Mouse (Mus musculus) spleen, adult 2 months (tissue): ENCODE measurements around the gene Tmf1.

ENCODE experiments used
- CTCF ChIP-seq: fragments of 200-500 bp; IDR thresholded peaks from 2 replicates; pipeline ENCODE4 v1.5.1; 2011; ENCODE audit warnings: mild to moderate bottlenecking, inconsistent platforms; ENCODE audit not compliant: insufficient read depth, insufficient read length, insufficient replicate concordance; ENCODE audit errors: extremely low read depth
- POLR2A ChIP-seq: fragments of 200-500 bp; IDR thresholded peaks from 2 replicates; pipeline ENCODE4 v1.6.1; 2011; ENCODE audit warnings: low read depth, low read length, inconsistent platforms

GRCm38 (mm10) chr6:97142611-97143010, 36.3 kb downstream of the Tmf1 start:
- TF ChIP-seq CTCF, result no peak
- no peak for TF ChIP-seq POLR2A
